8 mouse cellular contexts compared by ENCODE assay signal in the genomic region with DNA sequence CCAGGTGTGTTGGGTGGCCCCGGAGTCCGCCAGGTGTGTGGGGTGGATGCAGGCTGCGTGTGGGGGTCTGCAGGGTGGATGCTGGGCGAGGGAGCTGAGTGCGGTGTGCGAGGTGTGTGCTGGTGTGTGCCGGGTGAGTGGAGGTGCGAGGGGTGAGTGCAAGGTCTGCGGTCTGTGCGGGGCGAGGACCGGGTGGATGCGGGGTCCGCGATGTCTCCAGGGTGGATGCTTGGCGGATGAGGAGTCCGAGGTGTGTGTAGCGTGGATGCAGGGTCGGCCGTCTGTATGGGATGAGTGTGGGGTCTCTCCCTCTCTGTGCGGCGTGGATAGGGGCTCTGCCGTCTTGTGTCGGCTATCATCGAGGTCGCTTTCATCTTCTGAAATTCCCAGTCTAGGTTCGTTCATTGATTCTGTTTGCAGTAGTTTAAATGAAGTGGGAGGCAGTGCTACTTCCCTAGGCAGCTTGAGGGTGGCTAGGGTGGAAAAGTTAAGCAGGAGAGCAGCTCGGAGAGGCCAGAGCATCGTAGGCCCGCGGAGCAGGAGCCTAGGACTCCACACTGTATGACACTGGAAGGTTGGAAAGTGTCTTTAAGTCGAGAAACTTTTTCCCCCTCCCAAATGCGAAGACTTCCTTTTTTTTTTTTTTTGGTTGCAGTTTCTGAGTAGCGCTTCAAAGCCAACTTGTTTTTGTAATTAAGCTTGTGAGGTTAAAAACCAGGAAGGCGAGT. TPM values are rescaled to one million over a fixed set of nuclear protein-coding genes. Genes with fewer than 3 reads are reported as not detected.
DNase-seq lines count a peak whose midpoint lies in the region; ATAC-seq lines count a peak whose summit lies in the region.

No protein-coding gene starts in this region.

- H3K4me1 ChIP-seq in heart, embryonic 12.5 days (replicated peaks) = peaks cover 9% of the 10 kb centered on the region
- H3K4me1 ChIP-seq in liver, embryonic 12.5 days = peaks cover 27% of the 10 kb centered on the region
- H3K4me1 ChIP-seq in neural tube, embryonic 13.5 days (replicated peaks) = peaks cover 20% of the 10 kb centered on the region

- peak overlapping the region; percentile 77; the same call in 1 of the 2 replicates for H3K27ac ChIP-seq in heart, embryonic 12.5 days (ENCODE audit: poor library complexity, severe bottlenecking)
- H3K27ac ChIP-seq in liver, embryonic 12.5 days = peak overlapping the region; percentile 62
- H3K27ac ChIP-seq in neural tube, embryonic 13.5 days (replicated peaks) = peak overlapping the region; percentile 90

- H3K4me2 ChIP-seq in heart, embryonic 12.5 days = peak overlapping the region; percentile 99
- peak overlapping the region; percentile 99 for H3K4me2 ChIP-seq in liver, embryonic 12.5 days
- peak overlapping the region; percentile 91 for H3K4me2 ChIP-seq in neural tube, embryonic 13.5 days

- H3K4me3 ChIP-seq in heart, embryonic 12.5 days = peak overlapping the region; percentile 96
- H3K4me3 ChIP-seq in liver, embryonic 12.5 days = peak overlapping the region; percentile 87
- peak overlapping the region; percentile 93 for H3K4me3 ChIP-seq in neural tube, embryonic 13.5 days

- no peaks in the 10 kb centered on the region for H3K27me3 ChIP-seq in heart, embryonic 12.5 days (replicated peaks)
- H3K27me3 ChIP-seq in liver, embryonic 12.5 days (replicated peaks) = peaks cover 20% of the 10 kb centered on the region
- no peaks in the 10 kb centered on the region for H3K27me3 ChIP-seq in neural tube, embryonic 13.5 days

- H3K9ac ChIP-seq in heart, embryonic 12.5 days = peak overlapping the region; percentile 97
- peak overlapping the region; percentile 92 for H3K9ac ChIP-seq in liver, embryonic 12.5 days
- H3K9ac ChIP-seq in neural tube, embryonic 13.5 days = peak overlapping the region; percentile 93

- no peaks in the 10 kb centered on the region for H3K9me3 ChIP-seq in heart, embryonic 12.5 days (replicated peaks)
- H3K9me3 ChIP-seq in liver, embryonic 12.5 days (replicated peaks) = peaks cover 6% of the 10 kb centered on the region; the same call in 1 of the 2 replicates
- H3K9me3 ChIP-seq in neural tube, embryonic 13.5 days = no peaks in the 10 kb centered on the region

- H3K36me3 ChIP-seq in heart, embryonic 12.5 days = peaks cover 5% of the 10 kb centered on the region; the same call in 1 of the 2 replicates
- H3K36me3 ChIP-seq in liver, embryonic 12.5 days = peaks cover 5% of the 10 kb centered on the region; the same call in 1 of the 2 replicates
- H3K36me3 ChIP-seq in neural tube, embryonic 13.5 days = no peaks in the 10 kb centered on the region

- 4% methylated on average over 35 of the region's 35 CpGs for WGBS in heart, embryonic 12.5 days
- WGBS in liver, embryonic 12.5 days (ENCODE audit: insufficient replicate concordance) = 2% methylated on average over 35 of the region's 35 CpGs
- WGBS in neural tube, embryonic 13.5 days = 3% methylated on average over 35 of the region's 35 CpGs

- DNase-seq in frontal cortex, postnatal 10 days (ENCODE audit: low spot score in 2 of 2) = peak; percentile 27 to 36
- DNase-seq in frontal cortex, postnatal 25 days (ENCODE audit: low spot score in 2 of 2) = no peak
- DNase-seq in thymus, postnatal 10 days (ENCODE audit: low spot score in 2 of 2) = peak; percentile 44 to 48
- no peak for DNase-seq in thymus, postnatal 14 days
- no peak for DNase-seq in yolk sac, embryonic 10.5 days (ENCODE audit: low spot score)

- ATAC-seq in heart, embryonic 12.5 days (ENCODE audit: insufficient number of reproducible peaks, low FRiP score) = peak; percentile 33
- no peak; the same call in 1 of the 2 replicates for ATAC-seq in liver, embryonic 12.5 days
- ATAC-seq in neural tube, embryonic 13.5 days (ENCODE audit: low read depth) = peak; percentile 72; the same call in 1 of the 2 replicates

RNA-seq across cellular contexts. Expression of gene Ncoa3, which starts 0.9 kb away (rescaled TPM):
- 16.4 and 17.4 TPM in 2 replicates for polyA plus RNA-seq in heart, embryonic 12.5 days (2016; fragmentation: Nextera tagmentation; extraction: Ambion mirVana)
- 8.1 and 8.3 TPM in 2 replicates for polyA plus RNA-seq in liver, embryonic 12.5 days (2016; fragmentation: Nextera tagmentation; extraction: Ambion mirVana)
- polyA plus RNA-seq in neural tube, embryonic 13.5 days (2015; fragmentation: Nextera tagmentation; extraction: Ambion mirVana) = 12.6 and 14.9 TPM in 2 replicates

Comparison
In these comparisons a context has a peak if more than half of its experiments do, and no peak if none do; other contexts are left out.
1. DNase-seq: peak in frontal cortex, postnatal 10 days (2 of 2) and thymus, postnatal 10 days (2 of 2); none in frontal cortex, postnatal 25 days (0 of 2), thymus, postnatal 14 days (single experiment) and yolk sac, embryonic 10.5 days (single experiment).
2. Peak in every context shown above with its lines, with median percentiles within 50 percentile points of each other: H3K27ac ChIP-seq, H3K4me2 ChIP-seq, H3K4me3 ChIP-seq and H3K9ac ChIP-seq.